Mouse (Mus musculus) right cerebral cortex, adult 2 months (tissue): ENCODE measurements around the gene Aff3.

Experiments used
- DNase-seq, 2 experiments: peaks; one replicate each; pipeline ENCODE4 v3.0.0; 2021 to 2022; ENCODE audit warnings: low spot score in 2 of 2

The Aff3 gene

GRCm38 (mm10) chr1:38289891-38290290 lies 374.9 kb downstream of the Aff3 start:
- no peak for DNase-seq

DNA sequence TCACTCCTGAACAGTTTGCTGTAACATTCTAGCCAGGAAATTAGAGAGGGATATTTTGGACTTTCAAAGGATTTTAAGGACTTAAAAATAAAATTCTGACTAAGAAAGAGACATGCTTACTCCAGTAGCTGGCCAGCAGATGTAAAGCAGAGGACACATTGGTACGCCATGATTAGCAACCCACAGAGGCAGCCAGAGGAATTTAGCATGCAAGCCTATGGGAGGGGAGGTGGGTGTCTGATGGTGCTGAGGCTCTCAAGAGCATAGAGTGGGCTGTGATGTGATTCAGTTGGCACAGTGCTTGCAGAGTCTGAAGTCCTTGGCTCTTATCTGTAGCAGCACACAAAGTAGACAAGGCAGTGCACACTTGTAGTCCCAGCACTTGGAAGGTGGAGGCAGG lies 376.0 kb downstream of the Aff3 start:
- DNase-seq, result peak; percentile 69 to 76

GRCm38 (mm10) chr1:38286551-38286950 lies 378.2 kb downstream of the Aff3 start:
- DNase-seq, result no peak

DNA sequence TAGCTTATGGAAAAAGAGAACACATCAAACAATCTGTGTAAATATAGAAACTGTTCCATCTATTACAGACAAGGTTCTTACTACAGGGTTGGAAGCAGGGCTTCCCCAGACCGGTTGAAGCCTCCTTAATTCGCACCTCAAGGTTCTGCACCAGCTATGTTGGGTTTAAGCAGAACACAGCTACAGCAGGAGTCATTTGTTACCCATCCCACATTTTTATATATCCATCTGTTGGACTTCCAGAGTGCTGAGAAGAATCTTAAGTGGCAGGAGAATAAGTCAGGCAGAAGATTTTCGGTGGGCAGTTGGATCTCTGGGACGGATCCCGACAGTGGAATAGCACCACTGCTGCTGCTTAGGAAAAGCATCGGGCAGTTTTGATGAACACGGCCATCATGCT lies 384.2 kb downstream of the Aff3 start:
- DNase-seq, result no peak

GRCm38 (mm10) chr1:38271312-38271711 lies 393.4 kb downstream of the Aff3 start:
- no peak for DNase-seq

- DNase-seq, result no peak
These were observed 396.3 kb downstream of the Aff3 start for GRCm38 (mm10) chr1:38268246-38269042.

DNA sequence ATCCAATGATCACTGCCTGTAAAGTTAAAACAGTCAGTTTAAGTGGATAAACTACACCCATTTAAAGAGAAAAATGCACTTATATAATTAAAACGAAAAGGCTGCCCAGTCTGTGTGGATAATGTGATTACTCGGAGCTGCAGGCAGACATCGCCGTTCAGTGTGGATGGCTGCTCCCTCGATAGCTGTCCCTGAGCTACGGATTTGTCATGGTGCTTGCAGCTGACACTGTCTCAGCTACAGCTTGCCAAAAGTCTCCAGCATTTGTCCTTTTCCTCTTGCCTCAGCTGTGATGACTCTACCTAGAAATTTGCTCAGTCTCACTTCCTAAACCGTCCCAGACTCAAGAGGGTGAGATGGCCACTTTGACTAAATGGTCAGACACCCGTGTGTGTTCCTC lies 401.5 kb downstream of the Aff3 start:
- DNase-seq, result no peak

- DNase-seq, result no peak
These were observed 402.2 kb downstream of the Aff3 start for GRCm38 (mm10) chr1:38262362-38263154.

GRCm38 (mm10) chr1:38261076-38261475 lies 403.7 kb downstream of the Aff3 start:
- DNase-seq, result no peak

DNA sequence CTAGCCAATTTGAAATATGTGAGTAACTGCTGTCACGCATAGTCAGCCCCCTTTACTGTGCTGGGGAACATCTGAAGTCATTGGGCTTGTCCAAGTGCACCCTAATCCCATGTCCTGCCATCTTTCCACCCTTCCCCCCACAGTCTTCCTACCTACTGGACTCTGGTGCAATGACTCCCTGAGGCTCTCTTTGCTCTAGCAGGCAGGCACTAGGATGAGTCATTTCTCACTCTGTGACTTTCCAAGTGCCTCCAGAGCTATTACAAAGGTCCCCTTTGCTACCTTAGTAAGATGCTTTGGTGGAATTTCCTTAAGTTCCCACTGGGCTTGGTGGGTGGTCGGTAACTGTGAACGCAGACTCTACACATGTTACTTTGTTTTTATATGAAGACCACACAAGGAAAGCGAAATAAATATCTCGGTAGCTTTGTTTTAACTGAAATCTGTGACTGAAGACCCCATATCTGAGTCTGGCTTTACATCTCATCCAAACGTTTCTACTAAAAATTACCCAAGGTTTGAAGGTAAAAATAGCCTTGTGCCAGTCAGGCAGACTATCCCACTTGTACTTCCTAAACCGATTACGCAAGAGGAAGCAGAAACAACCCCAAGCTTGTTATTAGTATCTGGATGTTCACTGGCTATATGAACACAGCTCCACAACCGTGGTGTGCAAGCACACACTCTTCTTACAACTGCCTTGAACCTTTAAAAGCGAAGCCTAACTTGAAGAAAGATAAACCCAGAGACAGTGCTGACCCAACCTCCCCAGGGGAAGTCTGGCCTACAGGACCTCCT lies 405.0 kb downstream of the Aff3 start:
- no peak for DNase-seq

DNA sequence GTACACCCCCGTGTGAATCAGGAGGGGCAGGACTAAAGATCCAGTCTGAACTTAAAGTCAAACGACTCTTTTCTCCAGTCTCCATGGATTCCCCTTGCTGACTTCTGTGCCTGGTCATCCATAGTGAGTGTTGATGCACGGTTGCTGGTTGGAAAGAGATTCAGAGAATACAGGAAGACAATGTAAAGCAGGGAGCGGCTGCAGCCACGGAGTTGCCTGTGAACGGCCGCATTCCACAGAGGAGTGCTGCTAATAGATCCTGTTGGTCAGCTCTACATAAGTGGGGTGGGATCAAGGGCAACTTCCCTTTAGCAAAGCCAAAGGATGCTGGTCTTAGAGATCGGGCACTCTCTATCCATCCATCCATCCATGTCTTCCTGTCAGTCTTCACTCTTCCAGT lies 410.3 kb downstream of the Aff3 start:
- no peak for DNase-seq

DNA sequence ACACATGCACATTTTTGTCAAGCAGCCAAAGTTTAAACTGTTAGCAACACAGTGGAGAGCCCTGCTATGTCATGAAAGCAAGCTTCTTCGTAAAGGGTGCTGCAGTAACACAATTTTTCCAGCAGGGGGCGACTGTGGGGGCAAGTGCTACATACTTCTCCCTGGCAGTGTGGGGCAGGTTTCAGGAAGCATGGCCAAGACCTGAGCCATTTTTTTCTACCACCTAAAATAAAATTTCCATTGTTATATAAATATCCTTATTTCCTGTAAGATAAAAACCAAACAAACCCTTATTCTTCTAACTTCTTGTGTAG lies 412.0 kb downstream of the Aff3 start:
- DNase-seq, result peak in 1 of 2 experiments; percentile 35

GRCm38 (mm10) chr1:38252031-38252765 lies 412.6 kb downstream of the Aff3 start:
- DNase-seq, result no peak

GRCm38 (mm10) chr1:38251448-38251847 lies 413.3 kb downstream of the Aff3 start:
- DNase-seq, result no peak

DNA sequence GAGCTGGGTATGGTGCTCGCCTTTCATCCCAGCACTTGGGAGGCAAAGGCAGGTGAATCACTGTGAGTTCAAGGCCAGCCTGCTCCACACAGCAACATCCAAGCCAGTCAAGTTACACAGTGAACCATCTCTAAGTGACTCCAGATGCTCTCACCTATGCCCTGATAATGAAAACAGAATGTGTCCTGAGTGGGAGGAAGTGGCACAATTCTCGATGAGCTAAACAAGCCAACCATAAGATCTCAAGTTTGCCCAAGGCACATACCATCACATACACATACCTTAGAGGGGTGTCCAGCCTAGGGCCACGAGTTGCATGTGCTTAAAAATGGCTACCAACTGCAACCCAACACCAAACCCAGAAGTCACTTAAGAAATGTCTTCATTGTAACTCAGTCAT lies 414.5 kb downstream of the Aff3 start:
- DNase-seq, result no peak

DNA sequence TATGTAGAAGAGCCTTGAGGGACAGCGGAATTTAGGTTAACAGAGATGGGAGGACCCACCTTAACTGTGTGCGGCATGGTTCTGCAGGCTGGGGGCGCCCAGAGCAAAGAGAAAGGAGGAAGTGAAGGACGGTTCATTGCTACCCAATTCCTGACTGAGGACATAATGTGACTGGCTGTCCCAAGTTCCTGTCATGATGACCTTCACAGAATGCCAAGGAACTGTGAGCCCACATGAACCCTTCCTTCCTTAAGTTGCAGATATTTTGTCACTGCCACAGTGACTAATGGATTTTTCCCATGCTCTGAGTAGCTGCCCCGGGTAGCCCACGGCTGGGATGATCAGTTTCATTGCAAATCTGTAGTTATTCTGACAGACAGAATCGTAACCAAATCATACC lies 415.2 kb downstream of the Aff3 start:
- DNase-seq, result no peak

- DNase-seq, result no peak
These were observed 416.7 kb downstream of the Aff3 start for GRCm38 (mm10) chr1:38248027-38248426.

GRCm38 (mm10) chr1:38242559-38242958 lies 422.2 kb downstream of the Aff3 start:
- DNase-seq, result no peak

DNA sequence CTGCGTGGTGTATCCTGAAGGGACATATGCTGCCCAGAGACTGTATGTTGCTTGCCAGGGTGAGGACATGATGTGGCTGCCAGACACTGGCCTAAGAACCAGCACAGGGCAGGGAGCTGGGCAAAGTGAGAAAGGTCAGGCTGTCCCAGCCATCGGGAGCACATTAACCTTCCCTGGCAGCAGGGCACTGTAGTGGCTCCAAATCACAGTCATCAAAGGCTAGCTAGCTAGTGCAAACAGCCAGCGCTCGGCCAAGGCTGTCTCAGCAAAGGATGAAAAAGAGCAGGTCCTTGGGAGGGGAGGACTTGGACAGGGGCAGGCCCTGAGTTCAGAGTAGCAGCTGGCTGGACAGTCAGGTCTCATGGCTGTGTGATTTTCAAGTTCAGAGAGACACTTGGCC lies 423.0 kb downstream of the Aff3 start:
- no peak for DNase-seq

DNA sequence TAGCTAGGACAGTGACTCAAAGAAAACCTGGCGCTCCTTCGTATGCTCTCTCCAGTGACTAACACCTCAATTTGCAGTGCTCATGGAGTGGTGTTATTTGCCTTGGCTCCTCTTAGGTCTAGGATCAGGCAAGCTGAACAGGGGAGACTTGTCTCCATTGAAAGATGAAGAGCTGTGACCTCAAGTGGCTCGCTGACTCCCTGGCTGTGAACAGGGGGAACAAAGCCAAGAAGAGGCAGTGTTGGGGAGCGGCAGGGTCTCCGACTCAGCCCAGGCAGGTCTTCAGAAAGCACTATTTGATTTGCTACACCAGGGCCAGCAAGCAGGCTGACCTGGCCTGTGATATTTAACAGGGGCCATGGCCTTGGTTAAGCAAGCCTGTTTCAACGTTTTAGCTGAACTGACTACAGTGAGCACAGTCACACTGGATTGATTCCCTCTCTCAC lies 423.5 kb downstream of the Aff3 start:
- DNase-seq, result no peak

GRCm38 (mm10) chr1:38240438-38241220 lies 424.1 kb downstream of the Aff3 start:
- no peak for DNase-seq
